Mouse (Mus musculus) embryo, embryonic 11.5 days (tissue): ENCODE measurements around the gene Gm7137.
"Not testable (repeated sequence)": the region's sequence is repeated elsewhere in the genome, so short reads cannot be mapped to it uniquely, and the experiment has no call there.

Source experiments
- DNase-seq: peaks from one replicate; pipeline ENCODE4 v3.0.0-alpha.2; 2012; ENCODE audit warnings: low read depth, low spot score

Gene Gm7137

GRCm38 (mm10) chr10:77752312-77752711 lies 35.7 kb downstream of the Gm7137 start:
- DNase-seq = not testable (repeated sequence)

- DNase-seq = not testable (repeated sequence)
These were observed 36.7 kb downstream of the Gm7137 start, which contains the start of gene Gm9736 for GRCm38 (mm10) chr10:77751254-77751653. Gm9736 (minus strand) TSS chr10:77751354.

GRCm38 (mm10) chr10:77750686-77751085 lies 37.3 kb downstream of the Gm7137 start:
- not testable (repeated sequence) for DNase-seq

- DNase-seq = not testable (repeated sequence)
These were observed 45.9 kb downstream of the Gm7137 start, which contains the start of gene Gm18596 for GRCm38 (mm10) chr10:77741924-77742688. Gm18596 (minus strand) TSS chr10:77742638.

GRCm38 (mm10) chr10:77738929-77739328 lies 49.1 kb downstream of the Gm7137 start:
- DNase-seq = no peak
